Mouse (Mus musculus) ES-E14 (cell line): ENCODE results near the gene Gal3st2b. TPM values are rescaled to one million over a fixed set of nuclear protein-coding genes. Genes with fewer than 3 reads are reported as not detected.
"Not testable (repeated sequence)": the region's sequence is repeated elsewhere in the genome, so short reads cannot be mapped to it uniquely, and the experiment has no call there.

Experiments used
- DNase-seq: peaks from one replicate; pipeline ENCODE4 v3.0.0-alpha.2; 2013; ENCODE audit warnings: low read depth, low spot score
- H3K27ac ChIP-seq: 2 replicates; pipeline ENCODE4 v1.5.1; 2012; ENCODE audit warnings: low read depth, mild to moderate bottlenecking, low read length, moderate library complexity, mixed read lengths; ENCODE audit not compliant: poor library complexity, insufficient read depth, severe bottlenecking
- H3K36me3 ChIP-seq: 2 replicates; pipeline ENCODE4 v1.6.1; 2012; ENCODE audit warnings: mild to moderate bottlenecking, low read length, moderate library complexity, mixed read lengths; ENCODE audit not compliant: control insufficient read depth, poor library complexity, insufficient read depth, severe bottlenecking
- H3K4me1 ChIP-seq, 2 experiments: fragments of 150-350 bp in 1 of 2; sonication (generic) in 1 of 2; 2 replicates each; pipeline ENCODE4 v1.6.1; 2012; ENCODE audit warnings: low read length in 2 of 2, mild to moderate bottlenecking in 1 of 2, mixed read lengths in 1 of 2; ENCODE audit not compliant: control insufficient read depth in 2 of 2, insufficient read depth in 2 of 2, poor library complexity in 1 of 2
- H3K4me3 ChIP-seq, 2 experiments: fragments of 150-350 bp in 1 of 2; sonication (generic) in 1 of 2; 2 replicates each; pipeline ENCODE4 v1.5.1; 2012; ENCODE audit warnings: low read length in 2 of 2, low read depth in 1 of 2, mild to moderate bottlenecking in 1 of 2, mixed read lengths in 1 of 2; ENCODE audit not compliant: insufficient read depth in 1 of 2, poor library complexity in 1 of 2, severe bottlenecking in 1 of 2
- H3K9ac ChIP-seq: 2 replicates; pipeline ENCODE4 v1.6.1; 2012; ENCODE audit warnings: low read depth, mild to moderate bottlenecking, low read length, mixed read lengths; ENCODE audit not compliant: poor library complexity, insufficient read depth, severe bottlenecking
- H3K9me3 ChIP-seq: fragments of 150-350 bp; sonication (generic); 2 replicates; pipeline ENCODE4 v1.6.1; 2012; ENCODE audit warnings: low read depth, mild to moderate bottlenecking, low read length; ENCODE audit not compliant: control insufficient read depth, insufficient read depth
- in situ Hi-C, 2 experiments: fragments of 600-800 bp; cut with MboI; formaldehyde crosslinking; loops; one replicate each; pipeline ENCODE4 v1.15.1; 2025; ENCODE audit warnings: low sequenced_read_pairs in 2 of 2, inconsistent platforms in 1 of 2; ENCODE audit not compliant: unreplicated experiment in 2 of 2
- total RNA-seq: library from RNA; depleted of rRNA; stranded (reverse); fragments of 300-350 nt; gene quantifications from 2 replicates; pipeline ENCODE4 v1.2.3, GENCODE M21; 2012

Gene Gal3st2b
- total RNA-seq, 1 experiment, result not detected

DNA sequence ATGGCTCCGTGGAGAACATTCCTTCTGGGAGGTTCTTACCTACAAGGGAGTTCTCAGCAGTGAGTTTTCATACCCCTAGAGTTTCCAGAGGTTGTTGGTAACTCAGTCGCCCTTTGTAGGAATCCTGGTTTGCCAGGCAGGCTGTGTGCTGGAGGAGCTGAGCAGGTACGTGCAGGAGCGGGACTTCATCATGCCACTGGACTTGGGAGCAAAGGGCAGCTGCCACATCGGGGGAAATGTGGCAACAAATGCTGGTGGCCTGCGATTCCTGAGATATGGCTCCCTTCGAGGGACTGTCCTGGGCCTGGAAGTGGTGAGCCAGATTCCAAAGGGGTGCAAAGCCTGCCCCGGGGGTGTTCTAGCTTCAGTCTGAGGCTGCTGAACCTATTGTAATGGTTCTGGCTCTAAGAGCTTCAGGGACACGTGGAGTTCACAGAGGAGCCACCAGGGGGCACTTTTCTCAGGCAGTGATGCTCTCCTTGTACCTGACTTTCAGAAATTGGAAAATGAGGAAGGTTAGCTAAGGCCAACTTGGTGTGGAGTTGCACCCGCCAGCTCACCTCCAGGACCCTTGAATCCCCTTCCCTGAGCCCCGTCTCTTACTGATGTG, 9.0 kb upstream of the Gal3st2b start:
- H3K27ac ChIP-seq, DNase-seq, H3K4me3 ChIP-seq, H3K9me3 ChIP-seq, H3K9ac ChIP-seq, H3K36me3 ChIP-seq, in situ Hi-C loops, H3K4me1 ChIP-seq: not testable (repeated sequence)

DNA sequence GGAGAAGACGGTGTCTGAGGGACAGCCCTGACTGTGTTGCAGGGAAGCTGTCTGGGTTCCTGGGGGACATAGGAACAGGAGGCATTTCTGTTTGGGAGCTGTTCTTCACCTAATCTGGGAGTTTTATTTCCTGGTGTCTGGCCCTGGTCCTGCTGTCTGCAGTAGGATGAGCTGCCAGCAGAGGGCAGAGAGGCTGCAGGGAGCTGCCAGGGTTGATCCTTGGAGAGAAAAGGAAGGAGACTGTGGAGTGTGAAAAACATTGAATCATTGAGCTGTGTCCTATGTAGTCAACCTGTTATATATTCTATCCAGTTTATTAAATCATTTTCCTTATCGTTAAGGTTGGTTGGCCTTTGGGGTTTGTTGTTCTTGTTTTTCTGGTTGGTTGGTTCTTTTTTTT, 6.2 kb upstream of the Gal3st2b start:
- DNase-seq, H3K9me3 ChIP-seq, H3K36me3 ChIP-seq, H3K4me1 ChIP-seq, H3K27ac ChIP-seq, H3K4me3 ChIP-seq, H3K9ac ChIP-seq, in situ Hi-C loops: not testable (repeated sequence)

DNA sequence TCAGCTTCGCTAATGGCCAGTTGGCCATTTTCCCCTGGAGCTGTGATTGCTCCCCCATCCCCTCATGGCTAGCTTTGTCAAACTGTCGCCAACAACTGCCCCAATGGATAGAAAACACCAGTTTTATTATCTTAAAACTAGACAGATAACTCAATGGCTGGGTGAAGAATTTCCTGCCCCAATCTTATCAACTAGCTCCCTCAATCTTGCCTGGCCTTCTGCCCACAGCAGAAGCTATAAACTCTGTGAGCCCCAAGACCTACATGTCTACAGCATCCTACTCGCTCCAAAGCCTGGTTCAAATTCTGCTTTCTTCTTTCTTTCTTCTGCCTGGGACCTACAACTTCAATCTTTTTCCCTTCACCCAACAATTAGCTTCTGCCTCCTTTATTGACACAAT, 951 bp upstream of the Gal3st2b start:
- H3K9ac ChIP-seq, H3K27ac ChIP-seq, DNase-seq, H3K4me3 ChIP-seq, H3K4me1 ChIP-seq, in situ Hi-C loops, H3K36me3 ChIP-seq, H3K9me3 ChIP-seq: not testable (repeated sequence)

DNA sequence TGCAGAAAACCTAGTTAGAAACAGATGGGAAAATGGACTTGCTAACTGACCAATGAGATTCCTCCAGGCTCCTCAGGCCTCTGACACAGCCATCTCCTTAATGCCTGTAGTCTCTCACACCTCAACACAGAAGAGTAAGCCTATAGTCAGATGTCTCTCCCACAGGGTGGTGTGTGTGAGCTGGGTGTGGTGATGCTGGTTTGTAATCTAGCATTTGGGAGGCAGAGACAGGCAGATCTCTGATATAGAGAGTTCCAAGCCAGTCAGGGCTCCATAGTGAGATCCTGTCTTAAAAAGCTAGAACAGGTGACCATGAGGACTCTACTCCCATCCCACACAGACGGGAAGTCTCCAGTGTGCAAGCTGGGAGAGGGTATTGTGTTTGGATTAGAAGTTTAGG, 664 bp downstream of the Gal3st2b start:
- in situ Hi-C loops, H3K36me3 ChIP-seq, H3K9ac ChIP-seq, DNase-seq, H3K9me3 ChIP-seq, H3K4me3 ChIP-seq, H3K27ac ChIP-seq, H3K4me1 ChIP-seq: not testable (repeated sequence)

DNA sequence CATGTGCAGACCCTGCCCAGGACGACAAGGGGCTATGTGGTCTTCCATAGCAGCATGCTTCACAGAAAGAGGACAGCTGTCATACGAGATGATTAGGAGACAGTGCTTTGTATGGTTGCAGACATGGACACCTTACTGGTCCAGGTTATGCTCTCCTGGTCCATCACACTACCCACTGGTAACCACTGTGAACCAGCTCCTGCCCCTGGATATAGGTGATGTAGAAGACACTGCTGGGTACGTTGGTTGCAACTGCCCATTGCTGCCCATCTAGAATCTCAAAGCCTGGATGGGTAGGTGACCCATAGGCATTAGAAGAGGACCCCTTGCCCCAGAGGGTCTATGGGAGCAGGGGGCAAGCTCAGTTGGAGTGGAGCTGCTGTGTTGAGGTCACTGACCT, 1.2 kb downstream of the Gal3st2b start:
- in situ Hi-C loops, H3K4me3 ChIP-seq, H3K27ac ChIP-seq, H3K9me3 ChIP-seq, DNase-seq, H3K9ac ChIP-seq, H3K4me1 ChIP-seq, H3K36me3 ChIP-seq: not testable (repeated sequence)

DNA sequence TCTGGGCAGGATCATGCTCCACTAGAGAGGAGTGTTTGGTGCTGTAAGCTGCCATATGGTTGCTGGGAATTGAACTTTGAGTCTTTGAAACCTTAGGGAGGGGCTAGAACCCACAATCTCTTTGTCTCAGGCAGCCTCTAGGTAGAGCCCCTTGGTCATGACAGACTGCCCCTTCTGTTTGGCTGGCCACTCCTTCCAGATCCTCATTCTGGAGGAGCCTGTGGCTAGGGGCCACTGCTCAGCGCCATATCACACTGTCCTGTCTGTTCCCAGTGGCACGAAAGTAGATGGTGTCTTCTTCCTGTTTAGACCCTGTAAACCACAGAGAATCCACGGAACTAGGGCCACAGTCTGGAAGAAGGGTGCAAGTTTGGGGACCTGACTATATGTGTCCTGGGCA, 4.5 kb downstream of the Gal3st2b start:
- H3K9ac ChIP-seq, result not testable (repeated sequence)

DNA sequence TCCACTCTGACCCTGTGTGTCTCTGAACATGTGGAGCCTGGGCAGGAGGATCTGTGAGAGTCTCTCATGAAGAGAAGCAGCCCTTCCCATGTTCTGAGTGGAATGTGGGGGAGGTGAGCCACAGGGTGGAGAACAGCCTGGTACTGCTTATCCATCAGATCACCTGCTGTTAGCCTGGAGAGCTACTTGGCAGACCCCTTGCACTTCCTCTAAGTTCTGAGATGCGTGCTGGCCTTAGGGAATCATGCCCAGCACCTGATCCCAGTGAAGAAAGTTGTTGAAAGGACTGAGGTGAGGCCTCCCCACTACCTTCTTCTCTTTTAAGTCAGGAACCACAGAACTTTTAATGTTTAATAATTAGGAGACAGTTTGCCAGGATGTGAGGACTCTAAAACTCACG, 5.0 kb downstream of the Gal3st2b start:
- DNase-seq, in situ Hi-C loops, H3K9me3 ChIP-seq, H3K4me1 ChIP-seq, H3K27ac ChIP-seq, H3K9ac ChIP-seq, H3K36me3 ChIP-seq, H3K4me3 ChIP-seq: not testable (repeated sequence)

More for the DNA sequence above, 4.5 kb downstream of the Gal3st2b start:
- H3K4me1 ChIP-seq, H3K4me3 ChIP-seq, H3K36me3 ChIP-seq, DNase-seq, H3K27ac ChIP-seq, in situ Hi-C loops, H3K9me3 ChIP-seq: not testable (repeated sequence)

DNA sequence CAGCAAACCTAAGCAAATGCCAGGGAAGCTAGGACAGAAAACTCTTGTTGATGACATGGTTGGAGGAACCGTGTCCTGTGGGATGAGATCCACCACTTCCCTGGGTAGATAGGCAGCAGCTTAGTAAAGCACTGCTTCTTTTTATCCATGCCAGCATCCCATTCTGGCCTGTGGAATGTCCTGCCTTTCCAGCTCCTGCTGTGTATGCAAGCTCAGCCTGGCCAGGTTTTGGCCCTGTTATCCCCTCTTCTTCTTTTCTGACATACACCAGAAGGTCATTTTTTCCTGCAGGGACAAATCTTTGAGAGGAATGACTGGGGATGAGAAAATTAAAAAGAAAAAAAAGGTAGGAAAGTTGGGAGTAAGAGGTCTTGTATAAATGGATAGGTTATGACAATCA, 17.3 kb downstream of the Gal3st2b start:
- H3K4me1 ChIP-seq, H3K36me3 ChIP-seq, H3K27ac ChIP-seq, DNase-seq, H3K4me3 ChIP-seq, H3K9ac ChIP-seq, in situ Hi-C loops, H3K9me3 ChIP-seq: not testable (repeated sequence)
